Mouse (Mus musculus) midbrain, postnatal 0 days (tissue): ENCODE measurements at regions not wholly inside any gene's neighbourhood (a gene's known extent, or its start where the extent isn't known, plus 50 kb on each side); places are given as distances from the start of the nearest gene placed in this dataset.

Source experiments
- ATAC-seq: fragments of 200-750 bp; cut with Nextera tagmentation; 2 replicates; pipeline ENCODE4 v1.8.0; 2017; ENCODE audit warnings: moderate number of reproducible peaks, mild to moderate bottlenecking, moderate TSS enrichment, moderate library complexity; ENCODE audit not compliant: low FRiP score
- DNase-seq: peaks from one replicate; pipeline ENCODE4 v3.0.0-alpha.2; 2015; ENCODE audit warnings: low spot score
- H3K27ac ChIP-seq: fragments of 300-500 bp; sonication (generic); 2 replicates; pipeline ENCODE4 v1.5.1; 2014; ENCODE audit warnings: low read depth, mild to moderate bottlenecking, low read length, mixed read lengths
- H3K27me3 ChIP-seq: fragments of 300-500 bp; sonication (generic); 2 replicates; pipeline ENCODE4 v1.6.1; 2014; ENCODE audit warnings: low read length, control low read depth, mixed read lengths; ENCODE audit not compliant: insufficient read depth
- H3K36me3 ChIP-seq: fragments of 300-500 bp; sonication (generic); 2 replicates; pipeline ENCODE4 v1.6.1; 2014; ENCODE audit warnings: low read length, control low read depth, mixed read lengths; ENCODE audit not compliant: insufficient read depth
- H3K4me1 ChIP-seq: fragments of 300-500 bp; sonication (generic); 2 replicates; pipeline ENCODE4 v1.6.1; 2014; ENCODE audit warnings: mild to moderate bottlenecking, control low read depth, antibody characterized with exemption, low read length, mixed read lengths; ENCODE audit not compliant: insufficient read depth
- H3K4me2 ChIP-seq: fragments of 300-500 bp; sonication (generic); 2 replicates; pipeline ENCODE4 v1.6.1; 2014; ENCODE audit warnings: low read depth, mild to moderate bottlenecking, low read length, mixed read lengths; ENCODE audit not compliant: poor library complexity, severe bottlenecking
- H3K4me3 ChIP-seq: fragments of 300-500 bp; sonication (generic); 2 replicates; pipeline ENCODE4 v1.5.1; 2014; ENCODE audit warnings: low read depth, mild to moderate bottlenecking, low read length, moderate library complexity
- H3K9ac ChIP-seq: fragments of 300-500 bp; sonication (generic); replicated peaks from 2 replicates; pipeline ENCODE4 v1.6.1; 2014; ENCODE audit warnings: mild to moderate bottlenecking, low read length, moderate library complexity, mixed read lengths; ENCODE audit not compliant: poor library complexity, severe bottlenecking
- H3K9me3 ChIP-seq: fragments of 300-500 bp; sonication (generic); 2 replicates; pipeline ENCODE4 v1.6.1; 2016; ENCODE audit warnings: low read length, control low read depth
- CTCF ChIP-seq: IDR thresholded peaks from 2 replicates; pipeline ENCODE4 v1.5.1; 2016; ENCODE audit warnings: antibody characterized with exemption, mild to moderate bottlenecking
- WGBS: fragments of 180-500 bp; shearing (Covaris S2); extraction: QIAGEN DNeasy Blood & Tissue Kit; methylation state at CpG from one replicate; pipeline ENCODE4 v1.1.7; 2014; 5-methylcytosine and 5-hydroxymethylcytosine counted together

GRCm38 (mm10) chr4:95155178-95155577 lies 103.2 kb upstream of the Jun start:
- ATAC-seq (no peak), DNase-seq (no peak)
- no peak overlapping the region for H3K4me3 ChIP-seq
- H3K9ac ChIP-seq, result no peak overlapping the region
- WGBS, result 78% methylated on average over 2 of the region's 2 CpGs
- no peaks in the 10 kb centered on the region for H3K27me3 ChIP-seq
- no peak overlapping the region for H3K4me2 ChIP-seq
- no peaks in the 10 kb centered on the region for H3K36me3 ChIP-seq
- no peaks in the 10 kb centered on the region for H3K9me3 ChIP-seq
- no peak for TF ChIP-seq CTCF
- no peak overlapping the region for H3K27ac ChIP-seq
- peaks cover 3% of the 10 kb centered on the region; the same call in 1 of the 2 replicates for H3K4me1 ChIP-seq

- no peak overlapping the region for H3K27ac ChIP-seq
- peaks cover 4% of the 10 kb centered on the region; the same call in 1 of the 2 replicates for H3K4me1 ChIP-seq
- no peak for TF ChIP-seq CTCF
- H3K9ac ChIP-seq, result no peak overlapping the region
- no peaks in the 10 kb centered on the region for H3K9me3 ChIP-seq
- H3K36me3 ChIP-seq, result no peaks in the 10 kb centered on the region
- 94% methylated on average over 5 of the region's 5 CpGs for WGBS
- ATAC-seq, result no peak
- H3K4me2 ChIP-seq, result no peak overlapping the region
- H3K27me3 ChIP-seq, result no peaks in the 10 kb centered on the region
- no peak for DNase-seq
- H3K4me3 ChIP-seq, result no peak overlapping the region
Observed at GRCm38 (mm10) chr4:95155796-95156195, 103.8 kb upstream of the Jun start.

GRCm38 (mm10) chr4:95156451-95157271 lies 104.6 kb upstream of the Jun start:
- no peak for ATAC-seq
- Histone ChIP-seq H3K36me3 (no peaks in the 10 kb centered on the region), H3K27me3 (no peaks in the 10 kb centered on the region), H3K27ac (no peak overlapping the region), H3K4me3 (no peak overlapping the region), H3K9ac (no peak overlapping the region), H3K9me3 (no peaks in the 10 kb centered on the region), H3K4me2 (no peak overlapping the region), H3K4me1 (peaks cover 7% of the 10 kb centered on the region; the same call in 1 of the 2 replicates)
- WGBS, result 52% methylated on average over 5 of the region's 5 CpGs
- TF ChIP-seq CTCF, result no peak
- no peak for DNase-seq

- Histone ChIP-seq H3K27me3 (no peaks in the 10 kb centered on the region), H3K9me3 (no peaks in the 10 kb centered on the region), H3K27ac (no peak overlapping the region), H3K4me1 (peaks cover 8% of the 10 kb centered on the region; the same call in 1 of the 2 replicates), H3K4me3 (no peak overlapping the region), H3K9ac (no peak overlapping the region), H3K4me2 (no peak overlapping the region), H3K36me3 (no peaks in the 10 kb centered on the region)
- TF ChIP-seq CTCF, result no peak
- ATAC-seq, result no peak
- WGBS, result 90% methylated on average over 7 of the region's 7 CpGs
- no peak for DNase-seq
Observed at GRCm38 (mm10) chr4:95157653-95158430, 105.8 kb upstream of the Jun start.

- Histone ChIP-seq H3K4me3 (no peak overlapping the region), H3K27ac (no peak overlapping the region), H3K36me3 (no peaks in the 10 kb centered on the region), H3K4me1 (peaks cover 8% of the 10 kb centered on the region; the same call in 1 of the 2 replicates), H3K9me3 (no peaks in the 10 kb centered on the region), H3K9ac (no peak overlapping the region), H3K27me3 (no peaks in the 10 kb centered on the region), H3K4me2 (no peak overlapping the region)
- WGBS, result 84% methylated on average over 6 of the region's 6 CpGs
- no peak for ATAC-seq
- no peak for TF ChIP-seq CTCF
- no peak for DNase-seq
Observed at GRCm38 (mm10) chr4:95158632-95159424, 106.8 kb upstream of the Jun start.
